Mouse (Mus musculus) right cerebral cortex, postnatal 4 days (tissue): ENCODE results near the gene Olfr1082.
"Not testable (repeated sequence)": the region's sequence is repeated elsewhere in the genome, so short reads cannot be mapped to it uniquely, and the experiment has no call there.

Experiments
- DNase-seq: peaks from one replicate; pipeline ENCODE4 v3.0.0-alpha.2; 2022

Gene Olfr1082

GRCm38 (mm10) chr2:86598866-86599265 lies at the start of gene Olfr1082:
Gene Olfr1082 (minus strand): TSS chr2:86598966.
- not testable (repeated sequence) for DNase-seq

GRCm38 (mm10) chr2:86639625-86640024 lies 40.9 kb upstream of the Olfr1082 start, which contains the start of gene Olfr1084:
Gene Olfr1084 (minus strand): TSS chr2:86639725.
- not testable (repeated sequence) for DNase-seq

DNA sequence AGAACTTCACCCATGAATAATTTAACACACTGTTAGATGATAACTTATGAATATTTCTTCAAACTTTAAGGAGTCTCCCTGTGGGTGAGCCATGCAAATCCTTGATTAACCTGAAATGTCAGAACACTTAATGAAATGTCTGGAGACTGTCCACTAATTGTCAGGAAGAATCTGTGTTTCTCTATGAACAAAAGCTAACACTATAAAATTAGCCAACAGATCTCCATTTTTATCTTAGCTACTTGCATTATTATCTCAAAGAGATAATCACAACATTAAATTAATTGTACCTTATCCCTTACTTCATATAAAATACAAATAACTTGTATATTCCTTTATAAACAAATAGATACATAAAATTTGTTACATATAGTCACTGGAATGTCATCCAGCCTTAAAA lies 40.6 kb downstream of the Olfr1082 start, which contains the start of gene Olfr1080:
Gene Olfr1080 (minus strand): TSS at position 101 of the 400 bp plus-strand sequence.
- DNase-seq, result not testable (repeated sequence)
